Mouse (Mus musculus) large intestine, adult 2 months (tissue): Measurements from ENCODE around the gene Upb1. TPM values are rescaled to one million over a fixed set of nuclear protein-coding genes. Genes with fewer than 3 reads are reported as not detected.

Experiments
- DNase-seq: peaks from one replicate; pipeline ENCODE4 v3.0.0-alpha.2; 2012; ENCODE audit warnings: low read depth, low spot score
- WGBS: fragments of 180-500 bp; shearing (Covaris S2); methylation state at CpG from one replicate; pipeline ENCODE4 v1.1.7; 2018; 5-methylcytosine and 5-hydroxymethylcytosine counted together
- polyA plus RNA-seq: library from polyadenylated mRNA; depleted of rRNA; stranded (reverse); fragments of >200 nt; gene quantifications from 2 replicates; pipeline ENCODE4 v1.2.3, GENCODE M21; 2012

The Upb1 gene
- polyA plus RNA-seq, 1 experiment: 1.1 TPM

DNA sequence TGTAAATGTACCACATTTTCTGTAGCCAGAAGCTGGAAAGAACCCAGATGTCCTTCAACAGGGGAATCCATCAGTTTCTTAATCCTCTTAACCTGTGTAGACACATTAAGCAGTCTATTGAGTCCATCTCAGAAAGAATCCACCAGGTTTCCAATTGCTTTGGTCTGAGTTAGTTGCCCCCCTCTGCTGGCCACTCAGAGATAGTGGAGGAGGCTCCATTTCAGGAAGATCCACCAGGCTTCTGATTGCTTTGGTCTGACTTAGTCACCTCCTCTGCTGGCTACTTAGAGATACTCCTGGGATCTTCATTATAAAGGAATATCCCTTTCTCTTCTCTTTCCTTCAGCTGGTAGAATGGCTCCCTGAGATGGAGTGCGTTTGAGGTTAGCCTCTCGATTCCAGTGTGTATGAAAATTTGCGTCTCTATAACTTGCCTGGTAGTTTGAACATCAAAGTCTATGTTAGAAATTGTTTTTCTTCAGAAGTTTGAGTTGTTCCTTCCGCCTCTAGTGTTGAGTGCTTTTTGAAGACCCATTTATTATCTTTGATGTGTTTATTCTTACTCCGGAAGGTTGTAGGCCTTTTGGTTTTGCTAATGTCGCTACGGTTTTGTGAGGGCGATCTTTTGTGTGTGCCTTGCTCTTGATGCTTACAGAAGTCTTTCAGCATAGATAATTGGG is 16.6 kb downstream of the Upb1 start:
- no peak for DNase-seq
- 87% methylated on average over 8 of the region's 8 CpGs for WGBS

DNA sequence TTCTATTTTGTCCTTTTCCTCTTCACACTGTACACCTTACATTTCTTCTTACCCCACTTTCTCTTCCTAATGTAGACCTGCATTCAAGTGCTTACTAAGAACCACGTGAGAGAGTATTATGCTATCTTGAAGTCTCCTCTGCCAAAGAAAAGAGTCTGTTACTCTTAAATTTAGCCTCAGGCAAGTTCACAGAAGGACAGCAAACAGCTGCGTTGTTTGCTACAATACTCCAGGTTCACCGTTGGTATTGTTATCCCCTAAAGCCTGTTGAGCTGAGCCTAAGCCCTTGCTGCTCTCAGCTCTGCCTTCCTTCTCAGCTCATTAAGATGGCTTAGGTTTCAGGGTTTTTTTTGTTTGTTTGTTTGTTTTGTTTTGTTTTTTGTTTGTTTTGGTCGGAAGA is 17.8 kb downstream of the Upb1 start:
- WGBS: 54% methylated on average over 4 of the region's 4 CpGs
- no peak for DNase-seq

DNA sequence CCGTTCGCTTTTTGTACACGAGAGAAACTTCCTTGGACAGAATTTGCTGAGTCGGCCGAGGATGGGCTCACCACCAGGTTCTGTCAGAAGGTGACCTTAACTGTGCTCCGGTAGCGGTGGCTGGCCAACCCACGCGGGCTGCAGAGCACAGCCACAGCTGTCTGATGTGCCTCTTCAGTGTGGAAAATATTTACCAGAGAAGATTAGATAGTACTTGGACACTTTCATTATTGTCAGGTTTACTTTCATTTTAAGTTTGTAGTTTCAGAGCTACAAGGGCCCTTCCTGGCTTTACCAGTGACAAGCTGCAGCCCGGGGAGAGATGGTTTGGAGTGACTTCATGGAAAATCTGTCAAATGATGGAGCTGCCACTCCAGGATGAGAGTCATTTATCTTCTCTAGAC is 23.6 kb downstream of the Upb1 start:
- no peak for DNase-seq
- WGBS: 59% methylated on average over 10 of the region's 10 CpGs

DNA sequence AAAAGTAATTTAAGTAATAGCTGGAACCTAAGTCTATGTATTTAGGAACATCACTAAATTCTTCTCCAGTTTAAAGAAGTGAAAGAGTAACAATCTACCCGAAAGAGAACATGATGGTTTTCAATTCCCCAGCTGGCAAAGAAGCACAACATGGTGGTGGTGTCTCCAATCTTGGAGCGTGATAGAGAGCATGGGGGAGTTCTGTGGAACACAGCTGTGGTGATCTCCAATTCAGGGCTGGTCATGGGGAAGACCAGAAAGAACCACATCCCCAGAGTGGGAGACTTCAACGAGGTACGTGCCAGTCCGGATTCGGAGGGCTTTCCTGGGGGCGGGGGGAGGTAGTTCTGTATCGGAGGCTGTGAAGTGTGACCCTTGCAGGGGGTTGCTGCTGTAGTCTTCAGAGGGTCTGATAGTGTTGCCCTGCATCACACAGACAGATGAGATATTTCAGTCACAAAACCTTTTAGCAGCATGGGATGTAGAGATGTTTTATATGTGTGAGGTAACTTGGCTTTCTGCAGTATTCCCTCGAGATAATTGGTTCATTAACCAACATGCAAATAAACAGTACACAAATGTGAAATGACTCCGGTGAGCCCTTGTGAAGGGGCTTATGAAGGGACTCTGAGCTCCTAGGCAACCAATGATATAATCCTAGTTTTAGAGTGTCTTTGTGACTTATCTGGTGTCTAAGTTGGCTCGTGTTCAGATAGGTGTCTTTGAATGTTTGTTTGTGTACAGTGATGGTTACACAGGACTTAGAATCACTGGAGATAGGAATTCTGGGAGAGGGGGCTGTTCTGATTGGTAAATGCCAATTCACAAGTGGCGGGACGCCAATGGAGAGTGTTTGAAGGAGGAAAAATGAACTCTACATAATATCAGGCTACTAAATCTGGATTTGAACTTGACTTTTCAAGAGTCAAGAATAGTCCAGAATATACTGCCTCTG is 27.4 kb downstream of the Upb1 start:
- WGBS: 66% methylated on average over 13 of the region's 13 CpGs
- peak; percentile 31 for DNase-seq

DNA sequence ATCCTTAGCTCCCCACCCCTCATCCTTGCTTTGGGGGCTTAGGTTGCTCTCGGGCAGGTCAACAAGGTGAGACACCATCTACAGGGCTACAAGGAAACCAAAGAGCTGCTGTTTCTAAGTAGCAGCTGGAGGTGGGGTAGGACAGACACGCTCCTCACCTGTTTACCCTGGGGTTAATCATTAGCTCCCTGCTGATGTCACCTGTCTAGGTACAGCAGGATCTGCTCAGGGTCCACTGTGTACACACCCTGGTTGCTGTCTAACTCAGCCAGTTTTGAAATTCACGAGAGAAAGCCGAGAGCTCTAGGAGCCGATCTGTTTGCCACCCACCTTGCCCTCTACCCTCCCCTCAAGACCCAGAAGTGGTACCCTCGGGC is 28.1 kb downstream of the Upb1 start:
- DNase-seq: peak; percentile 90
- 24% methylated on average over 6 of the region's 6 CpGs for WGBS

DNA sequence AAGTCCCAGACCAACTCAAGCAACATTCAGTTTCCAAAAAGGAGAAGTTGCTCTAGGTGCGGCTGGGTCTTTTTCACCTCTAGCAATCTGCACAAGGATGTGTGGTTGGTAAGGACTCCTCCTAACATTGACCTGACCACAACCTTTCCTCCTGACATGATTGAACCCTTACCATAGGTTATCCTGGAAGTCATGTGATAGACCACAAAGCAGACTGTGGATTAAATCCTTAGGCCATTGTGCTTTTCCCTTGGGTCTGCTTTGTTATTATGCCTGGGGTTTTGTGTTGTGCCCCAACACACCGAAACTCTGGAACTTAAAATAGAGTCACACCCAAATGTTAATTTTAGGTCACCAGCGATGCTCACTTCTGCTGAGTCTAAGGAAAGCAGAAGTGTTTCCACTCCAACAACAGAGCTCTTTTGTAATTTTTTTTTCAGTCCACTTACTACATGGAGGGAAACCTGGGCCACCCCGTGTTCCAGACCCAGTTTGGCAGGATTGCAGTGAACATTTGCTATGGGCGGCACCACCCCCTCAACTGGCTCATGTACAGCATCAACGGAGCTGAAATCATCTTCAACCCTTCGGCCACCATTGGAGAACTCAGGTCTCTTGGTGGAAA is 28.7 kb downstream of the Upb1 start:
- WGBS: 55% methylated on average over 7 of the region's 7 CpGs
- no peak for DNase-seq

DNA sequence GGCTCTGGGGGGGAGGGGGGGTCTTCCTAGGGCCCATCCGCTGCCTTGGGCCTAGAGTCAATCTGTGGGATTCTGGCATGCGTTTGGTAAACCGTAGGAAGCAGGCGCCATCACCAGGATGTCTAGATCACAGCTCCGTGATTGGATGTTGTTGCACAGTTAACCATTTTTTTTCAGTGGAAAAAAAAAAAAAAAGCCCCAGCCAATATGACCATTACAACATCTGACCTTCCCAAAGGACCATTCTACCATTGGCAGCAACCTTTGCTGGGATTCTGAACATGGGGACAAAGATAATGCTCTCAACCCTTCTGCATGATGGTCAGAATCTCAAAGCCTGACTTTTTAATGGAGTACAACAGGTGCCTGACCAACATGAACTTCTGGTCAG is 29.2 kb downstream of the Upb1 start:
- no peak for DNase-seq
- WGBS: 98% methylated on average over 5 of the region's 5 CpGs

DNA sequence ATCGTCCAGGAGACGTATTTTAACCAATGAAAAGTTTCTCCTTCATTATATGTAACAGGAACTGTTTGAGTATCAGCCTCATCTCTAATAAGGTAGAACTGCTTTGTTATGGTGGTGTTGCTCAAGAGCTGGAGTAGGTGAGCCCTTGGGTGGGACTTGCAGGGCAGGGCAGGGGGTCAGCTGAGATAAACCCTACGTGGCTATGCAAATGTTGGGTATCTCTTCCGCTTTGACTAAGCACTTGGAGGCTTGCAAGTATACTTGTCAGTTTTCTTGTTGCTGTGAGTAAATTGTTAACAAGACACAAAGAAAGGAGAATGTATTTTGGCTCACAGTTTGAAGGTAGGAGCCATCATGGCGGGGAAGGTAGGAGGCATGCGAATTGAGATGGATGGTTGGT is 29.7 kb downstream of the Upb1 start:
- 96% methylated on average over 6 of the region's 6 CpGs for WGBS
- DNase-seq: no peak

DNA sequence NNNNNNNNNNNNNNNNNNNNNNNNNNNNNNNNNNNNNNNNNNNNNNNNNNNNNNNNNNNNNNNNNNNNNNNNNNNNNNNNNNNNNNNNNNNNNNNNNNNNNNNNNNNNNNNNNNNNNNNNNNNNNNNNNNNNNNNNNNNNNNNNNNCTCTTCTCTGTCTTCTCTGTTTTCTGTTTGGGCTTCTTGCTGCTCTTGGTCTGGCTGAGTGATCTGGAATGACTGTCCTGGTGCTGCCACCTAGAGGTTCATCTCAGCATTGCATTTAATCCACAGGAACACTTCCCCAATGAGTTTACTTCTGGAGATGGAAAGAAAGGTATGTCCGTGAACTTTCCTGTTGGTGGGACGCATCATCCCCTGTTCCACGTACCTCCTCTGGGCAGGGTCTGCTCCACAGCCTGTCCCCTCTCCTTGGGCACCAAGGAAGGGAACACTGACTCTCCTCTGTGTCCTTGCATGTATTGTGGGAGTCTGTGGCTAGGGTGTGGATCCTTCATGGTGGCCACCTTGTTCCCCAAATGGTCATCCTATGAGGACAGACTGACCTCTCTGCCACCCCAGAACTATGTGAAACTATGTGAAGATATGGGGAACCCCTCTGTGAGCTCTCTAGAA is 35.8 kb downstream of the Upb1 start:
- DNase-seq: peak; percentile 68
- WGBS: 4% methylated on average over 3 of the region's 3 CpGs

DNA sequence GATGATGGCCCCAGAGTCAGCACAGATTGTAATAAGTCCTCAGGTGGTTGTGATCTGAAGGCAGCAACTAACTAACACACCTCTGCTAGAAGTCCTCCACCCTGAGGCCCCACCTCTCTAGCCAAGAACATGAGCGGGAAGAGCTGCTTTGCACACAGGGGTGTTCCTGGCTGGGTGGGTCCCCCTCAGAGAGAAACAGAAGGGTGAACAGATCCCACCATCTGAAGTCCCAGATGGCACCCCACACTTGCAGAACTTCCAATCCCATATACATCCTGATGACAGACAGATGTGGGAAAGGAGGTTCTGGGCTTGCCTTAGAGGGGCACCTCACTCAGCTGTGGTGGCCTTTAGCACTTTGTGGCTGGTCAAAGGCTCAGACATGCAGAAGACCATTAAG is 36.4 kb downstream of the Upb1 start:
- no peak for DNase-seq
- 97% methylated on average over 1 of the region's 1 CpGs for WGBS

DNA sequence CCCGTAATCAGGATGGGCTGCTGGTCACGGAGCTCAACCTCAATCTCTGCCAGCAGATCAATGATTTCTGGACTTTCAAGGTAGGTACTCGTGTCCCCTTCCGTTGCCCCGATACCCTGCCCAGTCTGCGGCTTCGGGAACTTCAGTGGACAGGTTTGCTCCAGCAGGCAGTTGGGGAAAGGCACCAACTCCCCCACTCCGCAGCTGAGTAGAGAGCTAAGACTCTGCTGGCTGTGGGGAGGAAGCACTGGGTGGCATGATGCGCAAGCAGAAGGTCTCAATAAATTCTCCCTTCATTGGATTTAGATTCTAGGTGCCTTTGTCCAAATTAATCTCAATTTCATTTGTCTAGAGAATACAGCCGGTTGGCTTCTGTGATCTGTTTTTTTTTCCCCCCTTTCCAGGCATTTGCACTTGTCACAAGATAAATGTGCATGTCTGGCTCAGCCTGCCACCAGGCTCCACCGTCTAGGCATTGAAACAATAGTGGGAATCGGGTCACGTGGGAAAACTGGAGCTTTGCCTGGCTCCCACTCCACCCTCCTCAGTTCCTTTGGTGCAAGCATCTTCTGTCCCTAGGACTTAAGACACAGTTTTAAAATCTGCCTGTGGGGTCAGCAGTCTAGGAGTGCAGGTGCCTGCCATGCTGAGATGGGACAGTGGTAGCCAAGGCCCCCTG is 37.4 kb downstream of the Upb1 start:
- no peak for DNase-seq
- 82% methylated on average over 13 of the region's 13 CpGs for WGBS

DNA sequence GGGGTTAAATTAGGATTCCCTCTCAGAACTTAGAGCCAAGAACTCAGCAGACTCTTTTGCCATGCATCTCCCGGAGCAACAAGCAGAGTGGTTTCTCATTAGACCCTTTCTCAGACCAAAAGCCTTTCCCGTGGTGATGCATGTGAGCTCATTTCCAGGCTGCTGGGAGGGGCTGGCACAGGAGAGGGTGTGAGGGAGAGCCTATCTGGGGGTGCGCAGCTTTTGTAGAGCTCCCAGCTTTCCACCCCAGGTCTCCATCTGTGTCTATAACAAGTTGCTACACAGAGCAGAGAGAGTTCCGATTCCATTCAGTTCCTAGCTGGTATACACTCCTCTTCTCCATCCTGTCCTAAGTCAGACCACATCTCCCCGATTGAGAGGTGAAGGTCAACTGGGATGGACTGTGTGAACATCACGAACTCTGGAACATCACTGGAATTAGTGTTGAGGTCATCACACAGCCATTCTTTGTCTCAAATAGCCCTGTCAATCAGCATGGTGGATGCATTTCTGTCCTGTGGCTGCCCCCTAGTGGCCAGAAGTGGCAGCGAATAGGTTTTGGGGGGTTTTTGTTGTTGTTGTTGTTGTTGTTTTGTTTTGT is 38.4 kb downstream of the Upb1 start:
- 41% methylated on average over 7 of the region's 7 CpGs for WGBS
- DNase-seq: no peak

DNA sequence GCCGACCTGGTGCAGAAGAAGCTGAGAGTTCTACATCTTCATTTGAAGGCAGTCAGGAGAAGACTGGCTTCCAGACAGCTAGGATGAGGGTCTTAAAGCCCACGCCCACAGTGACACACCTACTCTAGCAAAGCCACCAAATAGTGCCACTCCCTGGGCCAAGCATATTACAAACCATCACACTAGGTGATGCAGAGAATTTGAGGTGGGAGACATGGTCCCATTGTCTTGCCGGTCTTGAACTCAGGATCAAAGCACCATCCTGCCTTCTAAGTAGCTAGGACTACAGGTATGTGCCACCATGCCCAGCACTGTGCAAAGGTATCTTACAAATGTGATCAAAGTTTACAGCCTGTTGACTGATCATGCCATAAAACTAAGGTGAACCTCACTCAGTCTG is 39.8 kb downstream of the Upb1 start:
- WGBS: 81% methylated on average over 3 of the region's 3 CpGs
- peak; percentile 48 for DNase-seq

DNA sequence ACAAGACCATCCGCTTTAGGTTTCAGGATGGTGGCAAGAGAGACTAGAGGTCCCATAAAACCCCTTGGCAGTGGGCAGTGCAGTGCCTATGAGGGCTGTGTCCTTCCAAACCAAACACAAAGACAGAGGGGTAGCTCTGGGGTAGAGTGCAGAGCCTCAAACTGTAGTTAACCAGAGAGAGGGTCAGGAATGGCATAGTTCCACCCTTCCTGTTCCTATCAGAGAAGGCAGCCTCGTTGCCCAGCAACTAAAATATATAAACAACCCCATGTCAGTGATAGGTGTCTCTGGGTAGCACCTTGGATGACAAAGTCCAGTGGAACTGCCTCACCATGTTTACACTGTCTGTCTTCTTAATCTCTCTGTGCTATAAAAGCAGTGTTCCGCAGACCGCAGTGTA is 40.9 kb downstream of the Upb1 start:
- 32% methylated on average over 4 of the region's 4 CpGs for WGBS
- peak; percentile 64 for DNase-seq

DNA sequence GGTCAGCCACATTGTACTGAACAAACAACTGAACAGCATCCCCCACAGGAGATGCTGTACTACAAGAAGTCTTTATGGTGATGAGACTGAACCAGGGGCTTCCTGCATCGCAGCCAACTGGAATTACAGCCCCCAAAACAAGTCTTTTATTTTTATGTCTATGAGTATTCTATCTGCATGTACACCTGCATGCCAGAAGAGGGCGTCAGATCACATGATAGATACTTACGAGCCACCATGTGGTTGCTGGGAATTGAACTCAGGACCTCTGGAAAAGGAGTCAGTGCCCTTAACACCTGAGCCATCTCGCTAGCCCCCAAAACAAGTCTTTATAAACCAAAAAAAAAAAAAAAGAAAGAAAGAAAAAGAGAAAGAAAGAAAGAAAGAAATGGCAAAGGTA is 42.1 kb downstream of the Upb1 start:
- no peak for DNase-seq
- WGBS: 92% methylated on average over 4 of the region's 4 CpGs

DNA sequence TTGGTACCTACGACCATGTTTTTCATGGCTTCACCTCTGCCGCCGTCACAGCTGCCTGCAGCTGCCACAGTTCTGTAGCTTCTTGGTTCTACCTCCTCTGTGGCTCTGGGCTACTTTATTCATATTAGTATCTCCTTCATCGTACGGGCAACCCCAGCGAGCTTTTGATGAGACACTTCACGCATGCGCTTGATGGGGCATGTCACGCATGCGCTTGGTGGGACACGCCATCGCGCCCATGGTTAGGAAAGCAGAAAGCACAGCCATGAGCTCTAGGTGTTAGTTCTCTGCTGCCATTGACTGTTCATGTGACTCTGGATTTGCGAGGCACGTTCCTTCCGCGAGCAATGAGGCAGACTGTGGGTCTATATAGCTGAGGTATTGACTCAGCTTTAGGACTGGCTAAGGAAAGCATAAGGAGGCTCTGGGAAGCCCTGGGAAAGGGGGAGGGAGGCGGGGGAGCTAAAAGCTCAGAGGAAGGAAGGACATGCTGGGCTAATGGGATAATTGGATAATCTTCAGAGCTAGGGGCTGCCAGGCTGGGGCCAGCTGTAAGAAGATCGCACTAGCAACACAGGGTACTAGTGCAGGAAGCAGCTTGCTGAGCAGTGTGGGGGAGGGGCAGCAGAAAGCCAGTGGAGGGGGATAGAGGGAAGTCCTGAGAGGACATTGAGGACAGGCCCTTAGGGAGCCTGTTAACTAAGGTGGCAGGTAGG is 43.4 kb downstream of the Upb1 start:
- WGBS: 84% methylated on average over 19 of the region's 19 CpGs
- no peak for DNase-seq

DNA sequence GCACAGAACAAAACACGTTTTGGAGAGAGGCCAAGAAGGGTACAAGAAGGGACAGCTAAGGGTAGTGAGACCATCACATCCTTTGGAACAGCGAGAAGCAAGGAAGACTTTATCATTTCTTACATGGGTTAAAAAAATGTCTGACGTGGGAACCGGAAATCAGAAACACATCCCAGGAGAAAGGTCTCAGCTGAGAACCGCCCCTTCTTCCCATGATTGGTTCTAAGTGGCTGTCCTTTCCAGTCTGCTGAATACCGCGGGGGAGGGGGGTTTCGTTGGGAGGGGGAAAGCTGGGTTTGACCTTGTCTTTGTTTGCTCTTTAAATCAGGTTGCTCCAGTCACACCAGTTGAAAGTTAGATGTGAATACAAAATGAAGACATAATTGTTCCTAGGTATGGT is 44.1 kb downstream of the Upb1 start:
- WGBS: 54% methylated on average over 8 of the region's 8 CpGs
- no peak for DNase-seq

DNA sequence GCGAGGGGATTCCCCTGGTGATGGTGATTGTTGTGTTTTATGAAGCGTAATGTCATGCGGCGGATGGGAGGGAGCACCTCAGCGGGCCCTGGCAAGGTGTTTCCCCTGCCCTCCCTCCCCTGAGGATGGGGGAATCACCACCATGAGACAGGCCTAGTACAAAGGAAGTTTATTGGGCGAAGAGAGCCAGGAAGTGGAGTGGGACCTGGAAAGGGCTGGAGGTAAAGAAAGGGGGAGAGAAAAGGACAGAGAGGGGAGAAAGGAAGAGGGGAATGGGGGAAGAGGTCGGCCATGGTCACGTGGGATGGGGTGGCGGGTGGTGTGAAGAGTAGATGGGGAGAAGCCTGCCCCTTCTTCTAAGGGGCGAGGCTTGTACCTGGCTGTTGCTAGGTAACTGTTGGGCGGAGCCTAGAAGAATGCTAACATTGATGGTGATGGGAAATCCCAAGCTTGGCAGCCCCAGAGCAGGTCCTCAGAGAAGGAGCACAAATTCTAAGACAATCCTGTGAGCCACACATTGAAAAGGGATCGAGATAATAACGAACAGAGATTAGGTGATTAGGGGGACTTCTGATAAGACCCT is 45.7 kb downstream of the Upb1 start:
- 61% methylated on average over 13 of the region's 13 CpGs for WGBS

More for the DNA sequence above, 45.7 kb downstream of the Upb1 start:
- DNase-seq: no peak
